Mouse (Mus musculus) frontal cortex, postnatal 25 days (tissue): ENCODE measurements at regions not wholly inside any gene's neighbourhood (a gene's known extent, or its start where the extent isn't known, plus 50 kb on each side); places are given as distances from the start of the nearest gene placed in this dataset.

Source experiments
- DNase-seq, 2 experiments: peaks; one replicate each; pipeline ENCODE4 v3.0.0; 2022; ENCODE audit warnings: low spot score in 2 of 2

GRCm38 (mm10) chr9:26247669-26248068, 485.9 kb upstream of the B3gat1 start:
- DNase-seq = no peak

- peak; percentile 11 to 16 for DNase-seq
These were observed 468.4 kb upstream of the B3gat1 start for GRCm38 (mm10) chr9:26264867-26265725.
